Mouse (Mus musculus) limb, embryonic 10.5 days (tissue): ENCODE results near the gene Flvcr1. TPM values are rescaled to one million over a fixed set of nuclear protein-coding genes. Genes with fewer than 3 reads are reported as not detected.

Experiments
- DNase-seq: peaks from one replicate; pipeline ENCODE4 v3.0.0-alpha.2; 2017; ENCODE audit warnings: low spot score
- H3K27ac ChIP-seq: fragments of 300-500 bp; sonication (generic); 2 replicates; pipeline ENCODE4 v1.5.1; 2016; ENCODE audit warnings: mild to moderate bottlenecking
- H3K27me3 ChIP-seq: fragments of 300-500 bp; sonication (generic); 2 replicates; pipeline ENCODE4 v1.6.1; 2016; ENCODE audit warnings: low read depth, mild to moderate bottlenecking; ENCODE audit not compliant: poor library complexity, severe bottlenecking
- H3K36me3 ChIP-seq: fragments of 300-500 bp; sonication (generic); 2 replicates; pipeline ENCODE4 v1.6.1; 2016; ENCODE audit warnings: mild to moderate bottlenecking, moderate library complexity
- H3K4me1 ChIP-seq: fragments of 300-500 bp; sonication (generic); 2 replicates; pipeline ENCODE4 v1.6.1; 2016
- H3K4me3 ChIP-seq: fragments of 300-500 bp; sonication (generic); 2 replicates; pipeline ENCODE4 v1.5.1; 2016; ENCODE audit warnings: mild to moderate bottlenecking, moderate library complexity
- H3K9me3 ChIP-seq: fragments of 300-500 bp; sonication (generic); replicated peaks from 2 replicates; pipeline ENCODE4 v1.6.1; 2016; ENCODE audit warnings: mild to moderate bottlenecking
- WGBS: fragments of 180-500 bp; shearing (Covaris S2); methylation state at CpG from one replicate; pipeline ENCODE4 v1.1.7; 2016; 5-methylcytosine and 5-hydroxymethylcytosine counted together
- polyA plus RNA-seq: library from polyadenylated mRNA; unstranded; fragments of >200 nt; fragmentation: Nextera tagmentation; extraction: Ambion mirVana; gene quantifications from 2 replicates; pipeline ENCODE4 v1.2.1, GENCODE M21; 2016

Flvcr1 gene
- 6.9 and 8.7 TPM in 2 replicates for polyA plus RNA-seq

DNA sequence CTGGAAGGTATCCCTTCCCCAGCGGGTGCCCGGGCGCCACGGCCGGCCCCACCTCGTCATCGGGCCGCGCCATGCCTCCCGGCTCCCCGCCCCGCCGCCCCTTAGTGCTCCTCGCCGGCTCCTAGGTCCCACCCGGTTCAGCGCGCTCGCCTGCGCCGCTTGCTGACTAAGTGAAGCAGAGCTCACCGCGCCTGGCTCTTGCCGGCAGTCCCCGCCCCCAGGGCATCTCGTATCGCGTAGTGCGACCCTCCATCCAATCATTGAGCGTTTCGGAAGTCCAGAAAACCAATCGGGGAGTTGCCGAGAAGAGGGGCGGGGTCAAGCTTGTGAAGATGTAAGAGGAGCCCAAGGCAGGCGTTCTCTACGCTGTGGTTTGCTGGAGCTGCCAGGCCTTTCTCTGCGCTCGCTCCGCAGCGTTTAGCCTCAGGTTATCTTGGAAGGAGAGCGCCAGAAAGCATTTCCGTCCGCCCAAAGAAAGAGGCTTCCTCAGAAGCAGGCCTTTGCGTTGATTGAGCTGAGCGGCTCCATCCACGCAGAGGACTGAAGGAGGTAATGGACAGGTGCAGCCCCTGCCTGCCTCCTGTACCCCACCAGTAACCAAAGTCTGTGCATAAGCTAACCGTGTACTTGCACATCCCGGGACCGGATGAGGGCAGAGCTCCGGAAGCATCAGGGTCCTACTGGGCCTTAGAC is at the start of gene Flvcr1:
Flvcr1 (minus strand) TSS at position 138 of the 693 bp plus-strand sequence.
- Histone ChIP-seq H3K27ac (peak within 1 kb of the TSS; percentile 92), H3K4me3 (peak within 1 kb of the TSS; percentile 89), H3K4me1 (peaks cover 25% of the 10 kb centered on the region), H3K27me3 (no peaks in the 10 kb centered on the region), H3K9me3 (no peaks in the 10 kb centered on the region), H3K36me3 (peaks cover 8% of the 10 kb centered on the region)
- WGBS = under 1% methylated on average over 49 of the region's 50 CpGs
- DNase-seq = peak; percentile 96

DNA sequence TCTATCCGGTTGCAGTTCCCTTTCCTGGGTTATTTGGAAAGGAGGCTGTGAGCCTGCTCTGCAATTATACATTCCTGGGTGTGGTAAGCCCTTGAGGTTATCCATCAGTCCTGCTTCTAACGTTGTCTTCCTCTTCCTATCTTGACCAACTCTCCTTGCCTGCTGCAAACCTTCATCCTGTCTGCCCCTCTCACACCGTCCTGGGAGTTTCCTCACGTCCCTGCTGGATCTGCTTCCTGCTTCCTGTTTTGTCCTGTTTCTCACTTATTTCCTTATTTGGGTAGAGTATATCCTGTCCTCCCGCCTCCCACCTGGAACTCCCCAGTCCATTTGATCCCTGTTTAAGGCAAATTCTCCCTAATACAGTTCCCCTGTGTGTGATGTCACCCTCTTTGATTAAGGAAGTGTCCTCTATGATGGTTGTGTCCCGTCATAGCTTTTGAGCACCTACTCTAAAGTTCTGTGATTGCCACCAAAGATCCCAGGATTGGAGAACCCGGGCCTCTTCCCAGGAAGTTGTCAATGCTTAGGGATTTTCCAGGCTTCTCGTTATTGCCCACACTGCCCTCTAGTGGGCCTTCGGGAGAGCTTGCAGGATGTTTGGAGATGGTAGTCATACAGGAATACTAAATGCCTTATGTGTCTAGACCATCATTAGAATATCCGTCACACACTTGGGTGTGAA is 49.4 kb upstream of the Flvcr1 start:
- no peaks in the 10 kb centered on the region for H3K9me3 ChIP-seq
- DNase-seq = peak; percentile 59
- H3K36me3 ChIP-seq = peaks cover 100% of the 10 kb centered on the region
- no peak overlapping the region for H3K27ac ChIP-seq
- H3K4me3 ChIP-seq = no peak overlapping the region
- WGBS = 70% methylated on average over 10 of the region's 10 CpGs
- no peaks in the 10 kb centered on the region for H3K4me1 ChIP-seq
- no peaks in the 10 kb centered on the region for H3K27me3 ChIP-seq

DNA sequence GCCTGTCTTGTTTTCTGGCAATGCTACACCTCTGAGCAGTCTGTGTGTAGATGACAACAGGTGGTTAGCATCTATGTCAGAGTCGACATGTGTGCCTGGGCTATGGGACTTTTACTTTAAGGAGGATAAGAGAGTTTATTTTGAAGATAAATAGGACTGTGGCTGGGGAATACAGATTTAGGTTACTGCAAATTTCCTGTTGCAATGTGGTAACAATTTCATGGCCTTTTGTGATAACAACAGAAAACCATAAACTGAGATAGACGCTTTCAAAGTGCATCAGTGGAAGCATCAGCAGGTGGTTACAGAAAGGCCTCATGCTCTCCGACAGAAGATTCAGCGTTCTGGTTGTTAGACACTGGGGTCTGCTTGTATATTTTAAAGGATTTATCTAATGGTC is 47.5 kb upstream of the Flvcr1 start:
- WGBS = 91% methylated on average over 4 of the region's 4 CpGs
- H3K4me1 ChIP-seq = no peaks in the 10 kb centered on the region
- H3K9me3 ChIP-seq = no peaks in the 10 kb centered on the region
- no peaks in the 10 kb centered on the region for H3K27me3 ChIP-seq
- no peak for DNase-seq
- no peak overlapping the region for H3K4me3 ChIP-seq
- peaks cover 100% of the 10 kb centered on the region for H3K36me3 ChIP-seq
- no peak overlapping the region for H3K27ac ChIP-seq

DNA sequence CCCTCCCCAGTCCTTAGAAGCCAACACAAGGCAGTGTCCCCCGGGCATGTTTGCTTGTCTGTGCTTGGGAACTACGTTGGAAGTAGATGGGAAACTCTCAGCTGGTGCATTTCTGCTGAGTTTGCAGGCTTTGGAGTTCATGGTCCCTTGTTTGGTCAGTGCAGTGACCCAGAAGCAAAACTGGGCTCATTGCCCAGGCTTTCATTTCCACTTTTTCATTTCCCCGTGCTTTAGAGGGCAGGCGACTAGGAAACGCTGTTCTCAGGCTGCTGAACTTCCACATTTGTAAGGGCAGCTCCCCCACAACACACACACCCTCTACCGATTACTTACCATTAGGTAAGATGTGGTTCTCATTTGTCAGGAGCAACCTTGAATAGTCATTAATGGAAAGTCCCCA is 47.0 kb upstream of the Flvcr1 start:
- Histone ChIP-seq H3K9me3 (no peaks in the 10 kb centered on the region), H3K4me3 (no peak overlapping the region), H3K27me3 (no peaks in the 10 kb centered on the region), H3K36me3 (peaks cover 100% of the 10 kb centered on the region), H3K27ac (no peak overlapping the region), H3K4me1 (no peaks in the 10 kb centered on the region)
- no peak for DNase-seq
- WGBS = 94% methylated on average over 6 of the region's 6 CpGs

DNA sequence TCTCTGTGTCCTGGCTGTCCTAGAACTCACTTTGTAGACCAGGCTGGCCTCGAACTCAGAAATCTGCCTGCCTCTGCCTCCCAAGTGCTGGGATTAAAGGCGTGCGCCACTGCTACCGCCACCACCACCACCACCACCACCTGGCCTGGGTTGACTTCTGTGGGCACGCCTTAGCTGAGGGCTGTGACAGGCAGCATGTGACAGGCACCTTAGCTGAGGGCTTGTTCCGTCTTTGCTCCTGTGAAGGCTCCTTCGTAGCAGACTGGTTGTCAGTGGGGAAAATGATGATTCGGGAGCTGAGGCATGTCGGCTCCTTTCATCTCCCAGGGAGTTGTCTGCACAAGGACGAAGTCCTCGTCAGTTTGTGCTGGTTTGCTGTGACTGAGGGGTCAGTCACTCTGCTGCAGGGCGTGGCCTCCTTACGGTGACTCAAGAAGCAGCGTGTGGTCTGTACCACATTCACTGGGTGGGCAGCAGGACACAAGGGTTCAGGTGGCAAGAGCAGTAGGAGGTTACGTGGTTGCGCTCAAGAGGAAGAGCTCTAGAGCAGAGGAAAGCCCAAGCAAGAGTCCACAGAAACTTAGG is 46.5 kb upstream of the Flvcr1 start:
- H3K36me3 ChIP-seq = peaks cover 100% of the 10 kb centered on the region
- no peaks in the 10 kb centered on the region for H3K4me1 ChIP-seq
- 94% methylated on average over 16 of the region's 16 CpGs for WGBS
- no peak for DNase-seq
- H3K27ac ChIP-seq = no peak overlapping the region
- no peaks in the 10 kb centered on the region for H3K9me3 ChIP-seq
- H3K27me3 ChIP-seq = no peaks in the 10 kb centered on the region
- no peak overlapping the region for H3K4me3 ChIP-seq

DNA sequence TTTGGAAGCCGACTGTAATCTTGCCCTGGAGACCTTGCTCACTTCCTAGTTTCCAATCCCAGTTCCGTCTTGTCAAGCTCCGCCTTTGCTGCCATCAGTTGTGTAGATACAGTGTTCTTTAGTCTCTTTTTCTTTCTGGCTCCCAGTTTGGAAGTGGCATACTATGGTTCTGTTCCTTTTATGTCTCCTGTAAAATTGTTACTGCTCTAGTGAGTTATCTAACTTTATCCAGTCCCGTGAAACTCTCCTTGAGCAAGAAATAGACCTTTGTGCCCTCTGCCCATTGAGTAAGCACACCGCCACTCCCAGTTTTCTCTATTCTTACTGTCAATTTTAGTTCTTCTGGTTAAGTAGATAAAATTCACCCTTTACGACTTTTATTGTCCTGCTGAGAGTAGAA is 45.7 kb upstream of the Flvcr1 start:
- no peak for DNase-seq
- peaks cover 100% of the 10 kb centered on the region for H3K36me3 ChIP-seq
- no peaks in the 10 kb centered on the region for H3K27me3 ChIP-seq
- H3K27ac ChIP-seq = no peak overlapping the region
- no peaks in the 10 kb centered on the region for H3K9me3 ChIP-seq
- H3K4me3 ChIP-seq = no peak overlapping the region
- H3K4me1 ChIP-seq = no peaks in the 10 kb centered on the region
- WGBS = 95% methylated on average over 6 of the region's 6 CpGs

DNA sequence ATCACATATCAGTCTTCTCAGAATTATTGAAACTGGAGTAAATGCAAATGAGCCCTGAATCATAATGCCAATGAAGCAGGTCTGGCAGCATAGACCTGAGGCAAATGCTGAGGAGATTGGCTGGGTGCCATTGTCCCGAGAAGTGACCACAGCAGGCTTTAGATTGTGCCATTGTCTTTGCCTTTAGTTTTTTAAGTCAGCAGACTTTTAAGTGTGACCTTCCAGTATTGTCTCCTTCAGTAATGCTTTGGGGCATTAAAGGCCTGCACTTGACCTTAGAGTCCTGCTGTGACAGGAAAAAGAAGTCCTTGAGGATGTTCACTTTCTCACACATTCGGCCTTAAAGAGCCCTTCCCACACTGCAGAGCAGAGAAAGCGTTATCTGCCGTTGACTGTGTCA is 44.3 kb upstream of the Flvcr1 start:
- Histone ChIP-seq H3K4me3 (no peak overlapping the region), H3K27me3 (no peaks in the 10 kb centered on the region), H3K9me3 (no peaks in the 10 kb centered on the region), H3K36me3 (peaks cover 100% of the 10 kb centered on the region), H3K27ac (no peak overlapping the region), H3K4me1 (peaks cover 2% of the 10 kb centered on the region; the same call in 1 of the 2 replicates)
- WGBS = 89% methylated on average over 4 of the region's 4 CpGs
- DNase-seq = no peak

DNA sequence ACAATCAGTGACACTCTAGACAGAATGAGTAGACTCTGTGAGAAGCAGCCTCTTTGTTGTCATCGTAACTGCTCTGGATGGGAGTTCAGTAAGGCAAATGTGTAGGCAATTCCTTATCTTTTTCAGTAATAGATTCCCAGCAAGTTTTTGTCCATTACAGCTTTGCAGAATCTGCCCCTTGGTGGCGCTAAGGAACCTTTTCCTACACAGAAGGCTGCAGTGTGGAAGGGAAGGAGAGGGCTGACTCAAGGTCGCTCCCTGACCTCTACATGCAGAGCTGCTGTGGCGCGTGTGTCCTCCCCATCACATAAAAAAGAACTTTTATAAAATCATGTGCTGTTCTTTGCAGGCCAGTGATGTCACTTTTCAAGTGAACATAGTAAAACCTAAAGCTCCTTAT is 42.4 kb upstream of the Flvcr1 start:
- H3K36me3 ChIP-seq = peaks cover 88% of the 10 kb centered on the region
- H3K4me3 ChIP-seq = no peak overlapping the region
- no peaks in the 10 kb centered on the region for H3K9me3 ChIP-seq
- 83% methylated on average over 5 of the region's 5 CpGs for WGBS
- H3K27me3 ChIP-seq = no peaks in the 10 kb centered on the region
- DNase-seq = no peak
- H3K4me1 ChIP-seq = peaks cover 18% of the 10 kb centered on the region
- no peak overlapping the region for H3K27ac ChIP-seq

DNA sequence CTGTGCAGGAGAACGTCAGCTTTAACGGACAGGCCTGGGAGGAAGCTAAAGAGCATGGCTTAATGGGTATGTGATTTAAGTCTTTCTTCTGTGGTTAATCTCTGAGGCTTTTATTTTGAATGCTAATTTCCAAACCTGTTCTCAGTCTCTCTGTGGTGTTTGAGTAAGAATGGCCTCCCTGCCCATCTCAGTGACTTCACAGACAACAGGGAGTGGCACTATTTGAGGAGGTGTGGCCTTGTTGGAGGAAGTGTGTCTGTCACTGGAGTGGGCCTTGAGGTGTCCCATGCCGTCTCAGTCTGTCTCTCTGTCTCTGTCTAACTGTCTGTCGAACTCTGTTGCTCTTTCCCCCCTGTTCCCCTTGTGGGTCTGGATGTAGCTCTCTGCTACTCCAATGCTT is 39.2 kb upstream of the Flvcr1 start:
- WGBS = 86% methylated on average over 4 of the region's 4 CpGs
- Histone ChIP-seq H3K27me3 (peaks cover 9% of the 10 kb centered on the region), H3K27ac (no peak overlapping the region), H3K9me3 (no peaks in the 10 kb centered on the region), H3K4me3 (no peak overlapping the region), H3K36me3 (peaks cover 56% of the 10 kb centered on the region), H3K4me1 (peaks cover 26% of the 10 kb centered on the region)
- no peak for DNase-seq

DNA sequence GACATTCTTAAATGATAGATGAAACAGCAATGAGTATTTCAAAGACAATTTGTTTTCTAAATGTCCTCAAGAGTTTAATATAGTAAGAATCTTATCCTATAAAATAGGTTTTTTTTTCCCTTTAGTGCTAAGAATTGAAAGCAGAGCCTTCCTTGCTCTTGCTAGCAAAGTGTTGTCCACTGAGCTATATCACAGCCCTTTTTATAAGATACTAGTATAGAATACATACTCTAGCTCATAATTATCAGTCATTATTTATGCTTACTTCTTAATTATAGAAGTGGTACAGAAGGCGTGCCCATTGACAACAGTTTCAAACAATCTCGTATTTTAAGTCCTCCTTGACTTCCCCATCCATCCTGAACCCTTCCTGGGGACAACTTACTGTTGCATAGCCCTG is 38.6 kb upstream of the Flvcr1 start:
- Histone ChIP-seq H3K27ac (no peak overlapping the region), H3K36me3 (peaks cover 50% of the 10 kb centered on the region), H3K27me3 (peaks cover 9% of the 10 kb centered on the region), H3K4me1 (peaks cover 26% of the 10 kb centered on the region), H3K9me3 (no peaks in the 10 kb centered on the region), H3K4me3 (no peak overlapping the region)
- DNase-seq = no peak
- 90% methylated on average over 2 of the region's 2 CpGs for WGBS

DNA sequence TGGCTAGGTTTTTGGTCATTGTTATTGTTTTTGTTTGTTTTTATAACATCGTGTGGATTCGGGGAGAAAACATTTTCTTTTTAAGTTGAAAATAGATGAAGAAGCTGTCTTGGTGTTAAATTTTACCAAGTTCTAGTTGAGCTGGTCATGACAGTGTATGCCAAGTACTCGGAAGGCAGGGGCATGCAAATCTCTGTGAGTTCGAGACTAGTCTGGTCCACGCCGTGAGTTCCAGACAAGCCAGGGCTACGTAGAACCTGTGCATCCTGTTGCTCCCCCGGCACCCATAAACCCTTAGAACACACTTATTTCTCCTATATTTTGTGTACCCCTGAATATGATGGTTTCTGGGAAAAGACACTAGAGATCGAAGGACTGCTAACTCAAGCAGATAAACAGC is 37.7 kb upstream of the Flvcr1 start:
- peaks cover 9% of the 10 kb centered on the region for H3K27me3 ChIP-seq
- H3K4me3 ChIP-seq = peak overlapping the region; percentile 97
- H3K4me1 ChIP-seq = peaks cover 26% of the 10 kb centered on the region
- H3K9me3 ChIP-seq = no peaks in the 10 kb centered on the region
- 62% methylated on average over 9 of the region's 9 CpGs for WGBS
- peak overlapping the region; percentile 94 for H3K27ac ChIP-seq
- DNase-seq = no peak
- peaks cover 41% of the 10 kb centered on the region for H3K36me3 ChIP-seq

DNA sequence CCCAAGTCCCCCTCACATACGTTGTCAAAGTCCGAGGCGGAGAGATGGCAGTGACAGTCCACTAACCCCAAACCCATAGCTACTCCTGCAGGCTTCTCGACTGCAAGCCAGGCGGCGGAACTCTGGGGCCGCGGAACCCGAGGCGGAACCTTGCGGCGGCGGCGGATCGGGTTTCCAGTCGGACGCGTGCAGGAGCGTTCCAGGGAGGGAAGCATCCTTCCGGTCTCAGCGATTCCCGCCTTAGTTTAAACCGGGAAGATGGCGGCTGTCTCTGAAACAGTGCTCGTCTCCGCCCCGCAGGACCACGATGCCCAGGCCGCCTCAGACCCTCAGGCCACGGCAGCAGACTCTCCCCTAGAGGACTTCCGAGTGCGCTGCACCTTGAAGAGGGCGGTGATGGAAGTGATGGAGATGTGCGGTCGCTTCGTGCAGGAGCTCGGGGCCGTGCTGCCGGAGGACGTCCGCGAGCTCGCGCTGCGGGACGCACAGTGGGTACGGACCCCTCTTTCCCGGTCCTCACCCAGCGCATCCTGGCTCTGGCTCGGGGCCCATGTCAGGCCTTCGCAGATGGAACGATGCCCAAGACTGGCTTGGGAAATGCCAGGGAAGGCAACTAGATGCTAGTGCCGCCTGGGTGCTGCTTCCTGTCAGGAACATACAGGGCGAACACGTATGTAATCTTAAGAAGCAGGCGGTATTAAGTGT is 37.0 kb upstream of the Flvcr1 start, which contains the start of the genes Tatdn3 and Nsl1:
Tatdn3 (minus strand) TSS at position 152 of the 705 bp plus-strand sequence.
Nsl1 (plus strand) TSS at position 232 of the 705 bp plus-strand sequence.
- H3K27ac ChIP-seq = peak within 1 kb of the TSS; percentile 94
- under 1% methylated on average over 56 of the region's 56 CpGs for WGBS
- peaks cover 9% of the 10 kb centered on the region for H3K27me3 ChIP-seq
- no peaks in the 10 kb centered on the region for H3K9me3 ChIP-seq
- peak; percentile 95 for DNase-seq
- peaks cover 37% of the 10 kb centered on the region for H3K36me3 ChIP-seq
- peak within 1 kb of the TSS; percentile 97 for H3K4me3 ChIP-seq
- peaks cover 26% of the 10 kb centered on the region for H3K4me1 ChIP-seq
